Mouse (Mus musculus) spleen, embryonic (tissue): ENCODE measurements around the gene Ttc37.

Experiments
- CTCF ChIA-PET: fragments of 350-600 bp; sonication (Branson Sonifier 250); formaldehyde crosslinking; loops from one replicate; lab custom pipeline; 2022; lab: Charles Lee

Ttc37 gene

GRCm38 (mm10) chr13:76098493-76099303 lies at the start of gene Ttc37, which contains the start of gene Arsk:
Ttc37 (plus strand) TSS chr13:76098734.
Arsk (minus strand) TSS chr13:76098660.
- CTCF ChIA-PET, result no interaction called here

- CTCF ChIA-PET, result interaction anchor here (0.6 kb wide), 1 partner anchor 63 kb away, joined by 3 read pairs; no protein-coding TSS in a partner anchor
Measured at GRCm38 (mm10) chr13:76055391-76056232, 42.9 kb upstream of the Ttc37 start.

GRCm38 (mm10) chr13:76056261-76056724 lies 42.2 kb upstream of the Ttc37 start:
- CTCF ChIA-PET, result interaction anchor here (0.6 kb wide), 1 partner anchor 64 kb away, joined by 3 read pairs; no protein-coding TSS in a partner anchor

GRCm38 (mm10) chr13:76056896-76057266 lies 41.7 kb upstream of the Ttc37 start, which contains the start of gene Gpr150:
Gpr150 (minus strand) TSS chr13:76056996.
- CTCF ChIA-PET, result no interaction called here

GRCm38 (mm10) chr13:76057267-76058069 lies 41.1 kb upstream of the Ttc37 start:
- CTCF ChIA-PET, result interaction anchor here (0.7 kb wide), 1 partner anchor 11 kb away, joined by 4 read pairs; no protein-coding TSS in a partner anchor

- CTCF ChIA-PET, result no interaction called here
Measured at GRCm38 (mm10) chr13:76059591-76059990, 38.9 kb upstream of the Ttc37 start.

GRCm38 (mm10) chr13:76062126-76062525 lies 36.4 kb upstream of the Ttc37 start:
- CTCF ChIA-PET, result no interaction called here

- CTCF ChIA-PET, result no interaction called here
Measured at GRCm38 (mm10) chr13:76062569-76062968, 36.0 kb upstream of the Ttc37 start.

- CTCF ChIA-PET, result no interaction called here
Measured at GRCm38 (mm10) chr13:76063548-76063947, 35.0 kb upstream of the Ttc37 start.

GRCm38 (mm10) chr13:76064363-76064945 lies 34.1 kb upstream of the Ttc37 start:
- CTCF ChIA-PET, result no interaction called here

- CTCF ChIA-PET, result no interaction called here
Measured at GRCm38 (mm10) chr13:76074323-76074722, 24.2 kb upstream of the Ttc37 start.

GRCm38 (mm10) chr13:76098116-76098492 lies 430 bp upstream of the Ttc37 start:
- CTCF ChIA-PET, result no interaction called here

GRCm38 (mm10) chr13:76101989-76102388 lies 3.5 kb downstream of the Ttc37 start:
- CTCF ChIA-PET, result no interaction called here

GRCm38 (mm10) chr13:76109069-76109824 lies 10.7 kb downstream of the Ttc37 start:
- CTCF ChIA-PET, result no interaction called here

GRCm38 (mm10) chr13:76128799-76129198 lies 30.3 kb downstream of the Ttc37 start:
- CTCF ChIA-PET, result no interaction called here

GRCm38 (mm10) chr13:76132415-76132814 lies 33.9 kb downstream of the Ttc37 start:
- CTCF ChIA-PET, result interaction anchor here (0.6 kb wide), 1 partner anchor 188 kb away, joined by 4 read pairs; no protein-coding TSS in a partner anchor

- CTCF ChIA-PET, result no interaction called here
Measured at GRCm38 (mm10) chr13:76138862-76139261, 40.3 kb downstream of the Ttc37 start.

GRCm38 (mm10) chr13:76141117-76141808 lies 42.7 kb downstream of the Ttc37 start:
- CTCF ChIA-PET, result no interaction called here

GRCm38 (mm10) chr13:76150483-76150882 lies 51.9 kb downstream of the Ttc37 start:
- CTCF ChIA-PET, result interaction anchor here (0.5 to 0.6 kb wide), 3 partner anchors 22 to 90 kb away, joined by 3 to 4 read pairs (median 3); no protein-coding TSS in a partner anchor
